Comparison of ENCODE assay signal across 27 mouse cellular contexts in genomic region chr15:97258483-97259230, GRCm38 (mm10). TPM values are rescaled to one million over a fixed set of nuclear protein-coding genes. Genes with fewer than 3 reads are reported as not detected.
DNase-seq lines count a peak whose midpoint lies in the region; ATAC-seq and TF ChIP-seq lines count a peak whose summit lies in the region.
"Had no signal": no experiment of that assay in that cellular context is flagged by ENCODE, and none has a peak within 500 bp of the region (broad histone marks: within the 10 kb centered on the region; RNA-seq: fewer than 3 reads in every experiment).

No protein-coding gene starts in this region.

- TF ChIP-seq EP300 in liver, postnatal 0 days (IDR thresholded peaks at IDR 0.05; ENCODE audit: low read depth) = no peak

- H3K4me1 ChIP-seq in forebrain, embryonic 11.5 days (replicated peaks; ENCODE audit: control insufficient read depth, insufficient read depth, low read length) = no peaks in the 10 kb centered on the region
- no peaks in the 10 kb centered on the region for H3K4me1 ChIP-seq in forebrain, embryonic 10.5 days
- peaks cover 2% of the 10 kb centered on the region; the same call in 1 of the 2 replicates for H3K4me1 ChIP-seq in liver, postnatal 0 days (ENCODE audit: insufficient read depth)
- H3K4me1 ChIP-seq in liver, embryonic 12.5 days = no peaks in the 10 kb centered on the region
- H3K4me1 ChIP-seq in bone marrow, adult 2 months (ENCODE audit: control insufficient read depth, insufficient read depth, low read length) = no peaks in the 10 kb centered on the region; the same call in 1 of the 2 replicates
- H3K4me1 ChIP-seq: hindbrain, embryonic 12.5 days; hindbrain, embryonic 15.5 days had no signal

- 90% methylated on average over 17 of the region's 17 CpGs for WGBS in forebrain, embryonic 11.5 days
- WGBS in forebrain, embryonic 10.5 days = 93% methylated on average over 17 of the region's 17 CpGs
- WGBS in liver, postnatal 0 days (ENCODE audit: insufficient replicate concordance) = 82% methylated on average over 17 of the region's 17 CpGs
- WGBS in liver, embryonic 12.5 days (ENCODE audit: insufficient replicate concordance) = 73% methylated on average over 17 of the region's 17 CpGs
- 80% methylated on average over 17 of the region's 17 CpGs for WGBS in bone marrow, adult 2 months

- DNase-seq in forebrain, embryonic 11.5 days (ENCODE audit: low spot score) = peak; percentile 41
- no peak for DNase-seq in forebrain, embryonic 10.5 days (ENCODE audit: extremely low spot score, low spot score)
- no peak for DNase-seq in liver, postnatal 0 days
- no peak for DNase-seq in left cerebral cortex, adult 9 months (ENCODE audit: low spot score in 2 of 2)
- DNase-seq: adrenal gland, adult 2 months; adrenal gland, postnatal 14 days; cerebellum, adult 11-12 months; cerebellum, adult 8-10 months; cerebellum, postnatal 10 days; cerebellum, postnatal 36 days; embryo, embryonic 11 days; forebrain, postnatal 0 days; gastrocnemius, postnatal 25 days; heart, adult 2 months; heart, postnatal 14 days had no signal

- TF ChIP-seq CTCF in liver, postnatal 0 days (IDR thresholded peaks at IDR 0.05; ENCODE audit: low read depth) = no peak
- no peak for TF ChIP-seq CTCF in bone marrow, adult 2 months (IDR thresholded peaks at IDR 0.05; ENCODE audit: control insufficient read depth, insufficient read depth, low read length)

- H3K4me2 ChIP-seq in forebrain, embryonic 11.5 days (ENCODE audit: low read depth, low read length, severe bottlenecking) = no peak overlapping the region
- H3K4me2 ChIP-seq in liver, postnatal 0 days (ENCODE audit: low read depth, low read length) = no peak overlapping the region
- H3K4me2 ChIP-seq in liver, embryonic 12.5 days = no peak overlapping the region
- H3K4me2 ChIP-seq: embryonic facial prominence, embryonic 13.5 days; heart, embryonic 13.5 days; hindbrain, embryonic 12.5 days; hindbrain, embryonic 15.5 days had no signal

- no peaks in the 10 kb centered on the region for H3K36me3 ChIP-seq in forebrain, embryonic 11.5 days (ENCODE audit: control insufficient read depth, insufficient read depth, low read length)
- no peaks in the 10 kb centered on the region for H3K36me3 ChIP-seq in forebrain, embryonic 10.5 days (replicated peaks)
- H3K36me3 ChIP-seq in liver, postnatal 0 days (replicated peaks; ENCODE audit: insufficient read depth, low read length) = no peaks in the 10 kb centered on the region
- H3K36me3 ChIP-seq in liver, embryonic 12.5 days = no peaks in the 10 kb centered on the region
- H3K36me3 ChIP-seq: embryonic facial prominence, embryonic 10.5 days; embryonic facial prominence, embryonic 13.5 days; heart, embryonic 10.5 days; heart, embryonic 13.5 days; hindbrain, embryonic 12.5 days; hindbrain, embryonic 15.5 days had no signal

- no peaks in the 10 kb centered on the region for H3K9me3 ChIP-seq in forebrain, embryonic 11.5 days (ENCODE audit: control insufficient read depth, low read length)
- no peaks in the 10 kb centered on the region for H3K9me3 ChIP-seq in forebrain, embryonic 10.5 days
- no peaks in the 10 kb centered on the region for H3K9me3 ChIP-seq in liver, postnatal 0 days (ENCODE audit: low read length)
- H3K9me3 ChIP-seq in liver, embryonic 12.5 days (replicated peaks) = no peaks in the 10 kb centered on the region
- H3K9me3 ChIP-seq: embryonic facial prominence, embryonic 13.5 days; heart, embryonic 10.5 days; heart, embryonic 13.5 days; hindbrain, embryonic 12.5 days; hindbrain, embryonic 15.5 days had no signal

- ATAC-seq in forebrain, embryonic 11.5 days (replicated peaks; ENCODE audit: low FRiP score) = no peak
- ATAC-seq in liver, postnatal 0 days = no peak
- ATAC-seq in liver, embryonic 12.5 days = no peak
- ATAC-seq in megakaryocyte, adult 5-6 weeks (ENCODE audit: poor library complexity, severe bottlenecking) = no peak
- ATAC-seq: forebrain, embryonic 14.5 days; forebrain, postnatal 0 days had no signal

- H3K9ac ChIP-seq in forebrain, embryonic 11.5 days (ENCODE audit: low read length) = no peak overlapping the region
- no peak overlapping the region for H3K9ac ChIP-seq in liver, postnatal 0 days (replicated peaks)
- no peak overlapping the region for H3K9ac ChIP-seq in liver, embryonic 12.5 days
- H3K9ac ChIP-seq: embryonic facial prominence, embryonic 13.5 days; forebrain, postnatal 0 days; heart, embryonic 13.5 days; hindbrain, embryonic 12.5 days; hindbrain, embryonic 15.5 days had no signal

- no peaks in the 10 kb centered on the region for H3K27me3 ChIP-seq in forebrain, embryonic 11.5 days (ENCODE audit: control insufficient read depth, insufficient read depth, low read length)
- H3K27me3 ChIP-seq in forebrain, embryonic 10.5 days (ENCODE audit: poor library complexity, severe bottlenecking) = no peaks in the 10 kb centered on the region
- H3K27me3 ChIP-seq in liver, postnatal 0 days (ENCODE audit: insufficient read depth, low read length) = no peaks in the 10 kb centered on the region
- no peaks in the 10 kb centered on the region for H3K27me3 ChIP-seq in liver, embryonic 12.5 days (replicated peaks)
- H3K27me3 ChIP-seq: embryonic facial prominence, embryonic 13.5 days; heart, embryonic 13.5 days; hindbrain, embryonic 12.5 days; hindbrain, embryonic 15.5 days had no signal

- no peak overlapping the region for H3K27ac ChIP-seq in forebrain, embryonic 11.5 days (ENCODE audit: low read depth, low read length)
- no peak overlapping the region for H3K27ac ChIP-seq in forebrain, embryonic 10.5 days
- peak overlapping the region; percentile 49 for H3K27ac ChIP-seq in liver, postnatal 0 days (ENCODE audit: low read depth)
- no peak overlapping the region for H3K27ac ChIP-seq in liver, embryonic 12.5 days
- H3K27ac ChIP-seq in bone marrow, adult 2 months (ENCODE audit: control insufficient read depth, insufficient read depth, low read depth, low read length, poor library complexity) = peak overlapping the region; percentile 15; the same call in 1 of the 2 replicates
- H3K27ac ChIP-seq: embryonic facial prominence, embryonic 10.5 days; embryonic facial prominence, embryonic 13.5 days; heart, adult 2 months; heart, embryonic 10.5 days; heart, embryonic 13.5 days; hindbrain, embryonic 12.5 days; hindbrain, embryonic 15.5 days had no signal

- TF ChIP-seq POLR2A in bone marrow, adult 2 months (IDR thresholded peaks at IDR 0.05; ENCODE audit: borderline replicate concordance, control insufficient read depth, low read depth, low read length) = no peak

- no peak overlapping the region for H3K4me3 ChIP-seq in forebrain, embryonic 11.5 days (ENCODE audit: low read depth, low read length)
- H3K4me3 ChIP-seq in forebrain, embryonic 10.5 days = no peak overlapping the region
- H3K4me3 ChIP-seq in liver, postnatal 0 days (ENCODE audit: low read depth, low read length) = no peak overlapping the region
- no peak overlapping the region for H3K4me3 ChIP-seq in liver, embryonic 12.5 days
- H3K4me3 ChIP-seq in bone marrow, adult 2 months (replicated peaks; ENCODE audit: control insufficient read depth, low read depth, low read length) = no peak overlapping the region
- H3K4me3 ChIP-seq: embryonic facial prominence, embryonic 10.5 days; embryonic facial prominence, embryonic 13.5 days; erythroblast, embryonic 14.5 days; heart, adult 2 months; heart, embryonic 10.5 days; heart, embryonic 13.5 days; hindbrain, embryonic 12.5 days; hindbrain, embryonic 15.5 days had no signal

RNA-seq across cellular contexts. Expression of gene Amigo2, which starts 11.6 kb away (rescaled TPM):
- 3.4 and 4.3 TPM in 2 replicates for polyA plus RNA-seq in forebrain, embryonic 11.5 days (2014; fragmentation: Nextera tagmentation; extraction: Ambion mirVana)
- polyA plus RNA-seq in forebrain, embryonic 10.5 days (2016; fragmentation: Nextera tagmentation; extraction: Ambion mirVana) = 2.5 TPM in 2 replicates
- 2.9 and 3.0 TPM in 2 replicates for polyA plus RNA-seq in liver, postnatal 0 days (2015; fragmentation: Nextera tagmentation; extraction: Ambion mirVana)
- polyA plus RNA-seq in liver, embryonic 12.5 days (2016; fragmentation: Nextera tagmentation; extraction: Ambion mirVana) = 1.4 and 1.7 TPM in 2 replicates
- polyA plus RNA-seq in bone marrow, adult 2 months (2011; ENCODE audit: insufficient read depth, insufficient read length, low replicate concordance, missing spikeins) = 0.81 and 1.8 TPM in 2 replicates
- 0.27 and 0.84 TPM in 2 replicates for total RNA-seq in megakaryocyte, adult 5-6 weeks (2015)
- total RNA-seq in megakaryocyte, adult 5-6 weeks (2017) = 0.07 TPM in 1 of 2 replicates, not detected in the other
- total RNA-seq: MEL had no signal
- polyA plus RNA-seq: erythroblast, embryonic 14.5 days had no signal

RNA-seq across cellular contexts. Expression of gene Pced1b, which starts 11.8 kb away (rescaled TPM):
- polyA plus RNA-seq in forebrain, embryonic 11.5 days (2014; fragmentation: Nextera tagmentation; extraction: Ambion mirVana) = 3.9 and 5.1 TPM in 2 replicates
- polyA plus RNA-seq in forebrain, embryonic 10.5 days (2016; fragmentation: Nextera tagmentation; extraction: Ambion mirVana) = 2.8 and 3.2 TPM in 2 replicates
- polyA plus RNA-seq in liver, postnatal 0 days (2015; fragmentation: Nextera tagmentation; extraction: Ambion mirVana) = 2.5 and 2.8 TPM in 2 replicates
- 5.6 and 6.4 TPM in 2 replicates for polyA plus RNA-seq in liver, embryonic 12.5 days (2016; fragmentation: Nextera tagmentation; extraction: Ambion mirVana)
- polyA plus RNA-seq in bone marrow, adult 2 months (2011; ENCODE audit: insufficient read depth, insufficient read length, low replicate concordance, missing spikeins) = 13.6 and 19.7 TPM in 2 replicates
- 20.1 and 23.2 TPM in 2 replicates for total RNA-seq in megakaryocyte, adult 5-6 weeks (2015)
- total RNA-seq in megakaryocyte, adult 5-6 weeks (2017) = 3.2 and 5.8 TPM in 2 replicates

Comparison
In these comparisons a context has a peak if more than half of its experiments do, and no peak if none do; other contexts are left out.
1. H3K27ac ChIP-seq: peak in liver, postnatal 0 days (single experiment) and bone marrow, adult 2 months (single experiment); none in forebrain, embryonic 11.5 days (single experiment), forebrain, embryonic 10.5 days (single experiment) and liver, embryonic 12.5 days (single experiment).